Mouse (Mus musculus): Measurements from ENCODE around the gene Madcam1. TPM values are rescaled to one million over a fixed set of nuclear protein-coding genes. Genes with fewer than 3 reads are reported as not detected.

Madcam1 gene
- polyA plus RNA-seq, 1 experiment from 2014 or later = 23.6 TPM

Other genes starting within 250 kb of the Madcam1 start
- gene Vmn2r83, start 195.8 kb upstream of the Madcam1 start, polyA plus RNA-seq (2015; fragmentation: Nextera tagmentation; extraction: Ambion mirVana) = not detected in 2 replicates
- gene Plpp2, start 130.8 kb upstream of the Madcam1 start, polyA plus RNA-seq (2015; fragmentation: Nextera tagmentation; extraction: Ambion mirVana) = 106 and 121 TPM in 2 replicates
- 40.5 and 44.3 TPM in 2 replicates for gene Mier2, start 109.4 kb upstream of the Madcam1 start, polyA plus RNA-seq (2015; fragmentation: Nextera tagmentation; extraction: Ambion mirVana)
- not detected in 2 replicates for gene Theg, start 77.2 kb upstream of the Madcam1 start, polyA plus RNA-seq (2015; fragmentation: Nextera tagmentation; extraction: Ambion mirVana)
- 0.05 and 0.06 TPM in 2 replicates for gene C2cd4c, start 50.5 kb upstream of the Madcam1 start, polyA plus RNA-seq (2015; fragmentation: Nextera tagmentation; extraction: Ambion mirVana)
- gene Shc2, start 26.6 kb upstream of the Madcam1 start, polyA plus RNA-seq (2015; fragmentation: Nextera tagmentation; extraction: Ambion mirVana) = 7.6 and 8.2 TPM in 2 replicates
- gene Odf3l2, start 18.8 kb upstream of the Madcam1 start, polyA plus RNA-seq (2015; fragmentation: Nextera tagmentation; extraction: Ambion mirVana) = not detected in 2 replicates
- gene Tpgs1, start 4.8 kb downstream of the Madcam1 start, polyA plus RNA-seq (2015; fragmentation: Nextera tagmentation; extraction: Ambion mirVana) = 62.8 and 63.0 TPM in 2 replicates
- 137 and 144 TPM in 2 replicates for gene Cdc34, start 17.6 kb downstream of the Madcam1 start, polyA plus RNA-seq (2015; fragmentation: Nextera tagmentation; extraction: Ambion mirVana)
- gene Gzmm, start 24.5 kb downstream of the Madcam1 start, polyA plus RNA-seq (2015; fragmentation: Nextera tagmentation; extraction: Ambion mirVana) = 0.52 and 0.76 TPM in 2 replicates
- 1,119 and 1,131 TPM in 2 replicates for gene Bsg, start 39.9 kb downstream of the Madcam1 start, polyA plus RNA-seq (2015; fragmentation: Nextera tagmentation; extraction: Ambion mirVana)
- 0.18 and 0.23 TPM in 2 replicates for gene Hcn2, start 52.1 kb downstream of the Madcam1 start, polyA plus RNA-seq (2015; fragmentation: Nextera tagmentation; extraction: Ambion mirVana)
- gene Polrmt, start 82.0 kb downstream of the Madcam1 start, polyA plus RNA-seq (2015; fragmentation: Nextera tagmentation; extraction: Ambion mirVana) = 37.8 and 45.5 TPM in 2 replicates
- gene Fgf22, start 90.5 kb downstream of the Madcam1 start, polyA plus RNA-seq (2015; fragmentation: Nextera tagmentation; extraction: Ambion mirVana) = 0.09 and 0.28 TPM in 2 replicates
- 89.8 and 91.6 TPM in 2 replicates for gene Rnf126, start 102.4 kb downstream of the Madcam1 start, polyA plus RNA-seq (2015; fragmentation: Nextera tagmentation; extraction: Ambion mirVana)
- 14.0 and 16.1 TPM in 2 replicates for gene Fstl3, start 112.7 kb downstream of the Madcam1 start, polyA plus RNA-seq (2015; fragmentation: Nextera tagmentation; extraction: Ambion mirVana)
- 0.09 TPM in 1 of 2 replicates, not detected in the other for gene Prss57, start 126.4 kb downstream of the Madcam1 start, polyA plus RNA-seq (2015; fragmentation: Nextera tagmentation; extraction: Ambion mirVana)
- 48.1 and 48.5 TPM in 2 replicates for gene Palm, start 129.0 kb downstream of the Madcam1 start, polyA plus RNA-seq (2015; fragmentation: Nextera tagmentation; extraction: Ambion mirVana)
- gene Misp, start 156.4 kb downstream of the Madcam1 start, polyA plus RNA-seq (2015; fragmentation: Nextera tagmentation; extraction: Ambion mirVana) = 141 and 154 TPM in 2 replicates
- gene Ptbp1, start 189.9 kb downstream of the Madcam1 start, polyA plus RNA-seq (2015; fragmentation: Nextera tagmentation; extraction: Ambion mirVana) = 307 and 314 TPM in 2 replicates
- 3.7 and 3.9 TPM in 2 replicates for gene Prtn3, start 209.9 kb downstream of the Madcam1 start, polyA plus RNA-seq (2015; fragmentation: Nextera tagmentation; extraction: Ambion mirVana)
- 31.3 and 32.7 TPM in 2 replicates for gene Plppr3, start 210.1 kb downstream of the Madcam1 start, polyA plus RNA-seq (2015; fragmentation: Nextera tagmentation; extraction: Ambion mirVana)
- gene Elane, start 221.7 kb downstream of the Madcam1 start, polyA plus RNA-seq (2015; fragmentation: Nextera tagmentation; extraction: Ambion mirVana) = 1.1 and 2.6 TPM in 2 replicates
- not detected in 2 replicates for gene Cfd, start 226.3 kb downstream of the Madcam1 start, polyA plus RNA-seq (2015; fragmentation: Nextera tagmentation; extraction: Ambion mirVana)
- 37.3 and 39.8 TPM in 2 replicates for gene Med16, start 244.4 kb downstream of the Madcam1 start, polyA plus RNA-seq (2015; fragmentation: Nextera tagmentation; extraction: Ambion mirVana)
- gene Gm26602, start 246.3 kb downstream of the Madcam1 start, polyA plus RNA-seq (2015; fragmentation: Nextera tagmentation; extraction: Ambion mirVana) = 17.7 TPM in 1 of 2 replicates, not detected in the other

All from intestine, embryonic 15.5 days (tissue).